Mouse (Mus musculus) cerebellum, postnatal 36 days (tissue): Measurements from ENCODE around the gene Elf2.

Experiments
- DNase-seq, 2 experiments: peaks; one replicate each; pipeline ENCODE4 v3.0.0; 2021 to 2022; ENCODE audit warnings: mixed read lengths in 2 of 2

Elf2 gene

DNA sequence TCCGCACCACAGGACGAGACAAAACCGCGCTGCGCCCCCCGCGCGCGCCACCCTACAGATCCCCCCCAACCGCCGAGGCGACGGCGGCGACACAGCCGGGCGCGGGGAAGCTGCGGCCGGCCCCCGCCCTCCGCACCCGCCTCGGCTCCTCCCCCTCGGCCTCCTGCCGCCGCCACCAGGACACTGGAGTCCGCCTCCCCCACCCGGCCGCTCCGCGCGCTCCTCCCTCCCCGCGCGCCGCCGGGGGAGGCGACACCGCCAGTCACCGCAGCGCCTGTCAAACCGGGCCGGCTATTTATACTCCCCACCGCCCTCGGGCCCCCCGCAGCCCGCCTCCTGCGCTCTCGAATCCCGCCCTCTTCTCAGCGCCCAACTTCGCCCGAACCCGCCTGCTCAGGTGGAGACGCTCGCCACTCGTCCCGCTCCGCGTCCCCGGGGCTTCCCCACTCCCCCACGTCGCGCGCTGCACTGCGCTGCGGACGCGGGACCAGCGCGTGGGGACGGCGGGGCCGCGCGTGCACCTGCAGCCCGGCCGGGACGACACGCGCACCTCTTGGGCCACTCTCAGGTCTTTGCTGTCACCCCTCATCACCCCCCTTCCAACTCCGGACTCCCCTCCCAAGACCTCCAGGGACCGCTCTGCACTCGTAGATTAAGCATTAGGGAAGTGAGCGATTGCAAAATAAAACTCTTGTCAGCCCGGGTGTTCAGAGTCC lies at the start of gene Elf2:
TSS of gene Elf2 (minus strand) at position 112 of the 716 bp plus-strand sequence.
- DNase-seq = peak; percentile 80 to 87

DNA sequence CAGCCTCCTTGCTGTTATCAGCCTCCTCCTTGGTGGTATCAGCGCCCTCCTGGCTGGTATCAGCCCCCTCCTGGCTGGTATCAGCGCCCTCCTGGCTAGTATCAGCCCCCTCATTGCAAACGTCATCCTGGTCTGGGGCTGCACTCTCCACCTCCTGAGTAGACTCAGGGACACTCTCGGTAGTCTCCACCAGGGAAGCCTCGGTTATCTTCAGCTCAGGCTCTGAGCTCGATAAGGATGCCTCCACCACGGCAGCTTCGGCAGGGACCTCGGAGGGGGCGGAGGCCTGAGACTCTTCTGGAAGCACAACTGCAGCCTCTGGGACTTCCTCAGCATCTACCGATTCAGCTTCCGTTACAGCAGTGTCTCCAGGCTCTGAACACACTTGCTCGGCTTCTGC lies 48.4 kb upstream of the Elf2 start:
- DNase-seq = no peak

DNA sequence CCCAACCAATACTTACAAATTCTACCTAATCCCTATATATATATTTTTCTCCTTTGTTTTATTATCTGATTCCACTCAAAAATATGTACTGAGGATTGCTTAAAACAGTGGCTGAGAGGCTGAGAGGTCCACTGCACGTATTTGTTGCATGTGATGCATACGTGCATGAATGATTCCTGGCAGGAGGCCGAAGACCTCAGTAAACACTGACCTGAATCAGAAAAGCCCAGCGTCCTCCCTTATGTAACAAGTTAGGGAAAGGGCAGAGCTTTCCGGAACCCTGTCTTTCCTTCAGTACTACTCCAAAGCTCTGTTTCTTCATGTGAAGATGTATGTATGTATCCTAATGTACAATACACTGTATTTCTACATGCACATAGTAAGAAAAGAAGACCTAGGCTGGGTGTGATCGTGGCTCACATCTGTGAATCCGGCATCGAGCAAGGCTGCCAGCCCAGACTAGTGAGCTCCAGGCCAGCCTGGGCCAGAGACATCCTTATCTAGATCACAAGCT lies 47.5 kb upstream of the Elf2 start:
- peak; percentile 47 for DNase-seq

DNA sequence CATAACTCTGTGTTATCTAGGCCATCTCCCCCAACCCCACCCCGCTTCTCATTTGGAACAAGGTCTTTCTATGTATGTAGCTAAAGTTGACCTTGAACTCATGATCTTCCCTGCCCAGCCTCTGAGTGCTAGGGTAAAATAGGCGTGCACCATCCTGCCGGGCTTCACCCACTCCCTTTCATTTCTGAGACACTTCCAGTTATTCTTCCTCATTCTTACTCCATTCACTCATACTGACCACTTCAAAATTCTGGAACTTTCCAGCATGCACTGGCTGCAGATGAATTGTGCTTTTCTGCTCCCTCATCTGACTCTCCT lies 46.6 kb upstream of the Elf2 start:
- DNase-seq = no peak

DNA sequence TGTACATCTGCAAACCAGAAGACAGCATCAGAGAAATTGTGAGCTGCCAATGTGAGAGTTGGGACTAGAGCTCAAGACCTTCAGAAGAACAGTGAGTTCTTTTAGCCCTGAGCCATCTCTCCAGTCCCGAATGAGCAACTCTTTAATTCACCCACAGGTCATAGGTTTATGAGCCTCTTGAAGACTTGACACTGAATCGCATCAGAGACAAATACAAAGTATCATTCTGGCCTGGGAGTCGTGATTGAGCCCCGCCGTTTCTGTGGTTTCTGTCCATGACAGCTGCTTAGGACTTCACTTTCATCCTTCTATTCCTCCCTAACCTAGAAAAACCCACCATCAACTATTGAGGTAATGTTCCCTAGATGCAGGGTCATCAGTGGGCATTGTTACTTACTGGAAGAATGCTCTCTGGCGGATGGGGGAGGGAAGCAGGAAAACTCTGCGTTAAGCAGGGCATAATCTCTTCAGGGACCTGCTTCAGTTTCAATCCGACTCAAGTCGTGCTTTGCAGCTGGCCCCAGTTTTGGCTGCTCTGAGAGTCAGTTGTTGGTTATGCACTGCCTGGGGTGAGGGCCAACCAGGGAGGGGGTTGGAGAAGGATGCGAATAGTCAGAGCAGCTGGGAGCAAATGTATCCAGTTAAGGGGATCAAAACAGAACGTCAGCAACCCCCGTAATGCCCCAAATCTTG lies 46.1 kb upstream of the Elf2 start:
- DNase-seq = no peak

DNA sequence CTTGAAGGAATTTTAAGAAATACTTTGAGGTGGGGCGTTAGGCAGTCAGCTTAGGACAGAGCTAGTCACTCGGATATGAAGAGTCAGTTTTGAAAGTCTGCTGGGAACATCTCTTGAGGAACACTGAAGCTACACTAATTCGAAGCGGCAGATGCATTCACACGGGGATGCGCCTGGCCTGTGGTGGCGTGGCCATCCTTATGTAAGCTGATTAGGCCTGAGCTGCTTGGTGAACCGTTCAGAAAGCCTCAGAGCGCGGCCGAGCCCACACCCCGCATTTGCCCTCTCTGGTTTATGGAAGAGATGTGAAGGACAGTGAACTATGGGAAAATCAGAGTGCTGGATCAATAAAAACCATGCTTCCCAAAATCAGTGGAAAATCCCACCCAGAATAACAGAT lies 42.9 kb upstream of the Elf2 start:
- peak; percentile 48 to 65 for DNase-seq

DNA sequence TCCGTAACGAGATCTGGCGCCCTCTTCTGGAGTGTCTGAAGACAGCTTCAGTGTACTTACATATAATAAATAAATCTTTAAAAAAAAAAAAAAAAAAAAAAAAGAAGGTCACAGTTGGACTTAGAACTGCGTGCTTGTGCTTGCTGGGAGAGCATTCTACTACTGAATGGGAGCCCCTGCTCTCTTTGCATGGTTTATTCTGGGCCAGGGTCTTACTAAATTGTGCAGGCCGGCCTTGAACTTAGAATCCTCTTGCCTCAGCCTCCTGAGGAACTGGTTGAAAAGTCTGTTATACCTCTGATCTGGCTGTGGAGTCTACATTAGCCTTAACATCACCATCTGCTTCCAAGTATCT lies 40.2 kb upstream of the Elf2 start:
- DNase-seq = no peak

DNA sequence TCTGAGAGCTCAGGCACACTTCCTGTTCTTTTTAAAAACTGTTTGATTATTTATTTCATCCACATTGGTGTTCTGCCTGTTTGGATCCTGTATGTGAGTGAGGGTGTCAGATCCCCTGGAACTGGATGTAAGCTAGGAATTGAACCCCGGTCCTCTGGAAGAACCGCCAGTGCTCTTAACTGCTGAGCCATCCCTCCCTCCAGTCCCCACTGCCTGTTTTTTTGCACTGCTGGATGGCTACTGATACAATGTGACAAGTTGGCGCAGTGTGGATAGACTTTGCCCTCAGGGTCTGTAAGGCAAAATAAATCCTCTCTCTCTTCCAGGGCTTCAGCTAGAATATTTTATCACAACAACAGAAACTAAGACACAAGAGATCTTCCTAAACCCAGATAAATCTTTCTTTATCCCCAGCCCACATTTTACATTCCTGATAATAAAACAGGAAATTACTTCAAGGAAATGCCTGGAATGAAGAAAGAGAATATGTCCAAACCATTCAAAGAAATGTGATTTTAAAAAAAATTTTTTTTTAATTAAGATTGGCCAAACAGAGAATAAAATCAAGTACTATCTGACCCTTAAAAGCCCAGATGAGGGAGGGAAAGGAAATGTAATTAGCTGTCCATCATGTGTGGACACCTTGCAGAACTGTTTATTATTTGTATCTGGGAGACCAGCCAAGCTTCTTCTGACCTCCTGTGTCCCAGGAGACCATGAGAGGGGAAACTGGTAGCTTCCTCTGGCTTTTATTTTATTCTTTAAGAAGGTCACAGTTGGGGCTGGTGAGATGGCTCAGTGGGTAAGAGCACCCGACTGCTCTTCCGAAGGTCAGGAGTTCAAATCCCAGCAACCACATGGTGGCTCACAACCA lies 39.6 kb upstream of the Elf2 start:
- DNase-seq = no peak

DNA sequence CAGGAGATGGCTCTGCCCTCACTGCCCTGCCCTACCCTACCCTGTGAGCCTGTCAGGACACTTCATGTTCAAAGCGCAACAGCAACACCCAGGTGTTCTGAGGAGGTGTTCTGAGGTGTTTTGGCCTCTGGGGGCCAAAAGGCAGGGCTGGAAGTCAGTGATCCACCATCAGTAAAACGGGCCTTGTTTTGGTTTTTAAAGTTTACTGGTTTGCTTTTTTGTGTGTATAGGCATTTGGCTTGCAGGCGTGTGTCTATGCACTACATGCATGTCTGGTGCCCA lies 38.1 kb upstream of the Elf2 start:
- no peak for DNase-seq

DNA sequence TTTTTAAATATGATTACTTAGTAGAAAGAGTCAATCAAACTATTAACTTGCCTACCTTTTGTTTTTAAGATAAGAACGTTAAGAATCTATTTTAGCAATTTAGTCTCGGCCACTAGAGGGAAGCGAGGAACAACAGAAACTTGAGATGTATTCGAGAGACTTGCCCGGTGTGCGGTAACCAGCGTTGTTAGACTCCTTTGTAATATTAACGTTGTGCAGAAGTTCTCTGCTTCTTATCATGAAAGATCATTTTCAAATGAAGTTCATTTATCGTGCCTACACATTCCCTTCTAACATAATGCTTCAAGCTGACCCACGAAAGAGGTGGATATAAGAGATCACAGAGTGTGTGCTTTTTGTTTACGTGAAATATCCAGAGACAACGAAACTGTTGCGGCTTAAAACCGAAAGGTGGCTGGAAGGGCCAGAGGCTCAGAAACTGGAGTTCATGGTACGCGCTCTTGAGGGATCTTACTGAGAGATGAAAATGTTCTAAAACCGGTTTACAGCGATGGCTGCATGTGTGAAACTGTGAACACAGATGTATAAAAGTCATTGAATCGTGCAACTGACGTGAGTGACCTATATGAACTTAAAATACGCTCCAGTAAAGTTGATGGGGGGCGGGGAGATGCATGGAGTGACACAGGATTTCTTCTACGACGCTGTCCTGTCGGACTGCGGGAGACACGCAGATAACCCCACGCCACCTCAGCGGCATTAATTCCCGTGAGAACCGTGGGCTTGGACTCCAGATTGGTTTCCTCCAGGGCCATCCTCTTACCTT lies 37.6 kb upstream of the Elf2 start:
- no peak for DNase-seq

DNA sequence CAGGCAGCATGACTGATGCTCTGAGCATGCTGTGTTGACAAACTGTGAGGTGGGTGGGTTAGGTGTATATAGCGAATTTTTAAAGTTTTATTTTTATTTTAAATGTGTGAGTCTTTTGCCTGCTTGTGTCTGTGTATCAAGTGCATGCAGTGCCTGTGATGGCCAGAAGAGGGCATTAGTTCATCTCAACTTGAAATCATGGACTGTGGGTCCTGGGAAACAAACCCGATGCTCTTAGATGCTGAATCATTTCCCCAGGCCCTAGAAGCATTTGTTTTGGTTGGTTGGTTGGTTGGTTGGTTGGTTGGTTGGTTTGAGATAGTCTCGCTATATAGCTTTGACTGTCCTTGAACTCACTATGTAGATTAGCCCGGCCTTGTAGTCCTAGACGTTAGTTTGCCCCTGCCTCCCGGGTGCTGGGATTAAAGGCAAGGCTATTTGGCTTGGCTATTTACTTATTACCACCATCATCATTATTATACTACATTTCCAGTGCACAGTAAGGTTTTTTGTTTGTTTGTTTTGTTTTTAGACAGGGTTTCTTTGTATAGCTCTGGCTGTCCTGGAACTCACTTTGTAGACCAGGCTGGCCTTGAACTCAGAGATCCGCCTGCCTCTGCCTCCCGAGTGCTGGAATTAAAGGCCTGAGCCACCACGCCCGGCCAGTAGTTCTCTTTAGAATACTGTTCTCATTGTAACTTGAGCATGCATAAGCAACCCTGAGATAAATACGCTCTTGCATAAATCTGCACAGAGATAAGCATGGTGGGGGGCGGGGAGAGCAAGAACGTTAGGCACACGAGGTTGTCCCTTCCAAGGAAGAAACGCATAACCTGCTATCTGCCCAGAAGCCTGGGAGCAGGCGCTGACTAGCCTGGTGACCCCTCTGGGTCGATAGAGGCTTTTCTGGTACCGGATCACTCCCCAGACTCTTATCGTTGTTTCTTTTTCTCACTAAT lies 35.1 kb upstream of the Elf2 start:
- peak; percentile 51 to 55 for DNase-seq

DNA sequence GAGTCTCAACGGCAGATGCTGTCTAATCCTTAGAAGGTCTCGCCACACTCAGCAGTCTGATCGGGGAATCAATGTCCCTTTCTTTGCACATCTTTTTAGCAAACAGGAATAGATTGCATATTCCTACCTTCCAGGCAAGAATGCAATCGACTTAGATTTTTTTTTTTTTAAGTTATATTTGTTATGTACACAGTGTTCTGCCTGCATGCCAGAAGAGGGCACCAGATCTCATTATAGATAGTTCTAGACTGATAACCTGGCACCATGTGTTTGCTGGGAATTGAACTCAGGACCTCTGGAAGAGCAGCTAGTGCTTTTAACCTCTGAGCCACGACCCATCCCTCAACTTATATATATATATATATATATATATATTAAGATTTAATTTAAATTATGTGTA lies 33.1 kb upstream of the Elf2 start:
- no peak for DNase-seq

DNA sequence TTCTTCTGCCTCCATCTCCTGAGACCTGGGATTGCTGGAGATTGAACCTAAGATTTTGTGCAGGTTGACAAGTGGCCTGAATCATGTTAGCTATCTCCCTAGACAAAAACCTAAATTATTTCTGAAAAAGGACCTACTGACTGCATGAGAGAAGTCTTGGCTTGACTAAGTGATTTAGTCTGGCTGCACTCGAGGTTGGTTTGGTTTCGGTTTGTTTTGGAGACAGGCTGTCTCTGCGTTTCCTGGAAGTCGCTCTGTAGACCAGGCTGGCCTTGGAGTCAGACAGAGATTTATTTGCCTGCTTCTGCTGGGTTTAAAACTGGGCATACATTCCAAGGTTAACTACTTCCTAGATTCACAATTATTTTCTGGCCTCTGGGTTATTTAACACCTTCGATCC lies 32.4 kb upstream of the Elf2 start:
- no peak for DNase-seq

DNA sequence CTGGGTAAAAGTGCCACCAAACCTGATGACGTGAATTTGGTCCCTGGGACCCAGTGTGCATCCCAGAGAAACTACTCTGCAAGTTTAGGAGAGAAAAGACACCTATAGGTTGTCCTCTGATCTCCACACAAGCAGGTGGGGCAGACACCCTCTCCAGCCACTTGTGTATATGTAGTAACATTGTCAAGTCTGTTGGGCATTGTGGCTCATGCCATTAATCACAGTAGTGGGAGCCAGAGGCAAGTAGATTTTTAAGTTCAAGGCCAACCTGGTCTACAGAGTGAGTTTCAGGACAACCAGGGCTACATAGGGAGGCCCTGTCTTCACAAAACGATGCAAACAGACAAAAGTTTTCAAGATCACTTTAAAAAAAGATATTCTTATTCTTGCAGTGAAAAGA lies 31.4 kb upstream of the Elf2 start:
- DNase-seq = no peak

DNA sequence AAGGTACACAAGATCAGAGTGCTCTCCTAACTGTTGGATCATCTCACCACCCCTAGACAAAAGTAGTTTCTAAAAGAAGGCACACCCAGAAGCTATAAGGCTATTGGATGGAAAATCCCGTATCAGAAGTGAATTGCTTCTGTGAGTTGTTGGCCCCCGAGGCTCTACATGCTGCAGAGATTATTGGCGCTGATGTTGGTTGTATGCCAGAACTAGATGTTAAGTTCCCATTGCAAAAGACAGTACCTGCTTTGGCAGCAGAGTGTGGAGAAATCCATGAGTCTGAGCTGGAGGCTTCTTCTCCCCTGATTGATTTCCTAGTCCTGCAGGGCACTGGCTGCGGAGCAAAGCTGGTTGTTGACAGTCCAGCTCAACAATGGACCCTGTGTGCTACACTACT lies 27.5 kb upstream of the Elf2 start:
- no peak for DNase-seq

DNA sequence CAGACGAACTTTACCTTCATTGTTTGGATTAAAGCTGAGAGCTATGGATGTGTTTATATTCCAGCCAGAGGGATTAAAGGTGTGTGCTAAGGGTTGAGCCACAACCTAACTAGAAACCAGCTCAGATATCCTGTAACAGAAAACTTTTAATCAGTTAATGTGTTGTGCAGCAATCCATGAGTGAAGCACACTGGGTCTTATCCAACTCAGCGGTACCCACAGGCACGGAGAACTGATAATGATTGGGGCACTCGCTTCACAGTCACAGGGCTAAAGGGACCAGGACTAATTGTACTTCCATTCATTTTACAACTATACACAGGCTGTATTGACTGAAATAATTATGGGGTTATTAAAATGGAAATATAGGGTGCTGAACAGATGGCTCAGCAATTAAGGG lies 26.5 kb upstream of the Elf2 start:
- DNase-seq = no peak

DNA sequence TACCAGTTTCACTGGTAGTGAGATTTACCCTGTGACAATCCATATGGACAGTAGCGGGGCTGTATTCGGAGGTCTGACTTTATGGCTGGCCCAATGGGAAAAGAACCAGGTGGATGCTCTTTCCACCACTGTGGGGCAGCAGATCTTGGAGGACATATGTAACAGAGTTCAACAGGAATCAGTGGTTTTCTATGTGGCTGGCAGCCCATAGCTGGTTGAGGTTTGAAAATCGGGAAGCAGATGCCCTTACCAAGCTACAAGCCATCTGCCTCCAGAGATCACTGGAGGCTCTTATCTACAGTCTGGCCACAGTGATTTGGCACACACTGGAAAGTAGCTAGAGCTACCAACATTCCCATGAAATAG lies 25.0 kb upstream of the Elf2 start:
- DNase-seq = no peak

DNA sequence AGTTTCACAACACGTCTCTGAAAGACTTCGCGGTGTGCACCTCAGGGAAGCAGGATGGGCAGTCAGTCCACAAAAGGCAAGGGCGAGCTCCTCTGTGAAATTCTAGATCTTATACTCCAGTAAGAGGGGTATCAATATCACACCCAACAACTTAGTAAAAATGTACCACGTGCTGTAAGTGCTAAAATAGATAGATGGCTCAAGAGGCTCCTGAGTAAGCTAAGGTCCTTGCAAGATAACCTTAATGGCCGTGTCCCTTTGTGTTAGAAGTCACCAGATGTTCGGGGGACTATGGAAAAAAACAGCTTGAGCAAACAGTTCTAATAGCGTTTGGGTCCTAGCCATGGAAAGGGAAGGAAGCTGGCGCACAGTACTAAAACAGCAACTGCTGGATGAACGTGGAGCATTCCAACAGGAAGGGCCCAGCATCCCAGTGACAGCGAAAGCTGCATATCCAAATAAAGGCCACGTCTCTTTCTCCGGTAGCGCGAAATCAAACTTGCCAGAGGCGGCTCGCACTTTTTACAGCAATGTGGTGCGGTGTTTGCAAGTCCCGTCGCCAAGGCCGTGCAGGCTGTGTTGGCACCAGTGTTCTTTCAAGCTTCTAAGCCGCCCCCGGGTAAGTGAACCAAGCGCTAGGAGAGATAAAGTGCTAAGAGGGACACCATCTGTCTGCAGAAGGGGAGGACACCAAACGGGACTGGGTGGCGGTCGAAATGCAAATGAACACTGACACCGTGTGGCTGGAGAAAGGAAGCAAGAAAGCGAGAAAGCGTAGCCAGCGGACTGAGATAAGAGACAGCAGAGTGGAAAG lies 24.4 kb upstream of the Elf2 start:
- peak; percentile 78 to 80 for DNase-seq

DNA sequence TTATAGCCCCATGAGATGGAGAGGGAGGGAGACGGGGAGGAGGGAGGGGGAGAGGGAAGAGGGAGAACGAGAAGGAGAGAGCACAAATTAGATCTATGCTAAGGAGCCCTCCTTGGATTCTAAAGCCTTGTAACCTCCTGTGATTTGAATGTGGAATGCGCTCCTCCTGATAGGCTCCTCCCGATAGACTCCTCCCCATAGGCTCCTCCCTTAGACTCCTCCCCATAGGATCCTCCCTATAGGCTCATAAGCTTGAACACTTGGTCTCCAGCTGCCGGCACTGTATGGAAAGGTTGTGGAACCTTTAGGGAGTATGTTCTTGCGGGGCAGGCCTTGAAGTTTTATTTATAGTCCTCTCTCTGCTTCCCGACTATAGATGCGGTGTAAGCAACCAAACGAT lies 20.6 kb upstream of the Elf2 start:
- DNase-seq = no peak

DNA sequence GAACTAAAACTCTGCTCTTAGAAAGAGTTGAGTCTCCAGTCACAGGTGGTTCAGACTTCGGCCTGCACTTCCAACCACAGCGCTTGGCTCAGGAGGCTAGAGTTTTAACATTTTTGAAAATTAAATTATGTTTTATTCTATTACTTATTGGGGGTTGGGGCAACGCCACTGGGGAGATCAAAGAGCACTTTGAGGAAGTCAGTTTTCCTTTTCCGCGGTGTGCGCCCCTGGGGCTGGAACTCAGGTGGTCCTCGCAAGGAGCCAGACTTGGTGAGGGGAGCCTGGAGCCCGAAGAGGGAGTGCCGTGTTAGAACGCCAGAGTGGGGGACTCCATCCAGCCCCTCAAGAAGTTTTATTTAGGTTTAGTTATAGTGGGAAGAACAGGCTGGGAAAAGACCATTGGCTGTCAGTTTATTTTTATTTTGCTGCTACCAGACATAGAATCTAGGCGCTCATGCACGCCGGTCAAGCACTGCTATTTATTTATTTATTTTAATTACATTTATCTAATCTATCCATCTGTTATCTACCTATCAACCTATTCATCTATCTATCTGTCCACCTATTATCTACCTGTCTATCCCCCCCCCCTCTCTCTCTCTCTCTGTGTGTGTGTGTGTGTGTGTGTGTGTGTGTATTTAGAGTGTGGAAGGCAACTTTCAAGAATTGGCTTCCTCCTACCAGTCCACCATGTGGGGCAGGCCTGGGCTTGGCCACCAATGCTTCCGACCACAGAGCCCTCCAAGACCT lies 19.3 kb upstream of the Elf2 start:
- DNase-seq = no peak
